Mouse (Mus musculus) forebrain, embryonic 15.5 days (tissue): ENCODE data around the gene Rarres2. TPM values are rescaled to one million over a fixed set of nuclear protein-coding genes. Genes with fewer than 3 reads are reported as not detected.

ENCODE experiments used
- ATAC-seq: fragments of 200-750 bp; cut with Nextera tagmentation; replicated peaks from 2 replicates; pipeline ENCODE4 v1.8.0; 2017; ENCODE audit warnings: mild to moderate bottlenecking, moderate TSS enrichment, moderate library complexity
- H3K27ac ChIP-seq: fragments of 300-500 bp; sonication (generic); replicated peaks from 2 replicates; pipeline ENCODE4 v1.5.1; 2015; ENCODE audit warnings: mild to moderate bottlenecking, inconsistent platforms
- H3K27me3 ChIP-seq: fragments of 300-500 bp; sonication (generic); 2 replicates; pipeline ENCODE4 v1.6.1; 2015; ENCODE audit warnings: inconsistent platforms
- H3K36me3 ChIP-seq: fragments of 300-500 bp; sonication (generic); 2 replicates; pipeline ENCODE4 v1.6.1; 2015; ENCODE audit warnings: mild to moderate bottlenecking, inconsistent platforms
- H3K4me1 ChIP-seq: fragments of 300-500 bp; sonication (generic); 2 replicates; pipeline ENCODE4 v1.6.1; 2015; ENCODE audit warnings: inconsistent platforms
- H3K4me2 ChIP-seq: fragments of 300-500 bp; sonication (generic); replicated peaks from 2 replicates; pipeline ENCODE4 v1.6.1; 2015; ENCODE audit warnings: mild to moderate bottlenecking, inconsistent platforms
- H3K4me3 ChIP-seq: fragments of 300-500 bp; sonication (generic); 2 replicates; pipeline ENCODE4 v1.5.1; 2015; ENCODE audit warnings: mild to moderate bottlenecking, inconsistent platforms
- H3K9ac ChIP-seq: fragments of 300-500 bp; sonication (generic); replicated peaks from 2 replicates; pipeline ENCODE4 v1.6.1; 2015; ENCODE audit warnings: mild to moderate bottlenecking, inconsistent platforms
- H3K9me3 ChIP-seq: fragments of 300-500 bp; sonication (generic); 2 replicates; pipeline ENCODE4 v1.6.1; 2016; ENCODE audit warnings: inconsistent platforms
- WGBS: fragments of 180-500 bp; shearing (Covaris S2); methylation state at CpG from one replicate; pipeline ENCODE4 v1.1.7; 2015; ENCODE audit warnings: mixed read lengths; 5-methylcytosine and 5-hydroxymethylcytosine counted together
- polyA plus RNA-seq: library from polyadenylated mRNA; unstranded; fragments of >200 nt; fragmentation: Nextera tagmentation; extraction: Ambion mirVana; gene quantifications from 2 replicates; pipeline ENCODE4 v1.2.1, GENCODE M21; 2015

The Rarres2 gene
- 3.0 and 3.4 TPM in 2 replicates for polyA plus RNA-seq

GRCm38 (mm10) chr6:48572572-48573061 is at the start of gene Rarres2:
Rarres2 (minus strand) TSS chr6:48572789.
- no peak for ATAC-seq
- H3K9me3 ChIP-seq = no peaks in the 10 kb centered on the region
- H3K4me3 ChIP-seq = no peak within 1 kb of the TSS
- peaks cover 5% of the 10 kb centered on the region; the same call in 1 of the 2 replicates for H3K4me1 ChIP-seq
- 35% methylated on average over 6 of the region's 6 CpGs for WGBS
- H3K27ac ChIP-seq = no peak within 1 kb of the TSS
- no peaks in the 10 kb centered on the region for H3K27me3 ChIP-seq
- no peak within 1 kb of the TSS for H3K4me2 ChIP-seq
- no peak within 1 kb of the TSS for H3K9ac ChIP-seq
- no peaks in the 10 kb centered on the region for H3K36me3 ChIP-seq

- Histone ChIP-seq H3K27ac (no peak overlapping the region), H3K4me2 (no peak overlapping the region), H3K4me3 (no peak overlapping the region), H3K9ac (no peak overlapping the region), H3K4me1 (no peaks in the 10 kb centered on the region), H3K27me3 (no peaks in the 10 kb centered on the region), H3K36me3 (peaks cover 24% of the 10 kb centered on the region), H3K9me3 (no peaks in the 10 kb centered on the region)
- 91% methylated on average over 30 of the region's 30 CpGs for WGBS
- ATAC-seq = no peak
These were observed 47.4 kb upstream of the Rarres2 start for GRCm38 (mm10) chr6:48620031-48620430.

GRCm38 (mm10) chr6:48614756-48615155 is 42.2 kb upstream of the Rarres2 start:
- H3K36me3 ChIP-seq = peaks cover 31% of the 10 kb centered on the region
- no peak overlapping the region for H3K4me2 ChIP-seq
- ATAC-seq = no peak
- WGBS = 93% methylated on average over 5 of the region's 5 CpGs
- H3K4me3 ChIP-seq = no peak overlapping the region
- H3K27ac ChIP-seq = no peak overlapping the region
- H3K9ac ChIP-seq = no peak overlapping the region
- no peaks in the 10 kb centered on the region for H3K27me3 ChIP-seq
- H3K4me1 ChIP-seq = no peaks in the 10 kb centered on the region
- H3K9me3 ChIP-seq = no peaks in the 10 kb centered on the region

- no peak overlapping the region for H3K9ac ChIP-seq
- no peak for ATAC-seq
- no peak overlapping the region for H3K27ac ChIP-seq
- no peaks in the 10 kb centered on the region for H3K9me3 ChIP-seq
- no peak overlapping the region for H3K4me2 ChIP-seq
- H3K27me3 ChIP-seq = no peaks in the 10 kb centered on the region
- peaks cover 24% of the 10 kb centered on the region for H3K36me3 ChIP-seq
- no peaks in the 10 kb centered on the region for H3K4me1 ChIP-seq
- no peak overlapping the region for H3K4me3 ChIP-seq
- WGBS = 88% methylated on average over 4 of the region's 4 CpGs
These were observed 40.9 kb upstream of the Rarres2 start for GRCm38 (mm10) chr6:48613464-48613863.

- Histone ChIP-seq H3K27me3 (no peaks in the 10 kb centered on the region), H3K9me3 (no peaks in the 10 kb centered on the region), H3K9ac (no peak overlapping the region), H3K36me3 (peaks cover 24% of the 10 kb centered on the region), H3K4me3 (no peak overlapping the region), H3K27ac (no peak overlapping the region), H3K4me1 (no peaks in the 10 kb centered on the region), H3K4me2 (no peak overlapping the region)
- no peak for ATAC-seq
- 82% methylated on average over 3 of the region's 3 CpGs for WGBS
These were observed 38.1 kb upstream of the Rarres2 start for GRCm38 (mm10) chr6:48610657-48611056.

- H3K9me3 ChIP-seq = no peaks in the 10 kb centered on the region
These were observed 36.9 kb upstream of the Rarres2 start for GRCm38 (mm10) chr6:48609512-48609911.

GRCm38 (mm10) chr6:48608124-48608523 is 35.5 kb upstream of the Rarres2 start:
- peaks cover 2% of the 10 kb centered on the region for H3K4me1 ChIP-seq
- no peak overlapping the region for H3K9ac ChIP-seq
- H3K9me3 ChIP-seq = no peaks in the 10 kb centered on the region
- H3K27me3 ChIP-seq = no peaks in the 10 kb centered on the region
- no peak overlapping the region for H3K27ac ChIP-seq
- H3K4me3 ChIP-seq = no peak overlapping the region
- H3K36me3 ChIP-seq = 0 out of 2 replicates have a peak, but pooled peaks cover 7% of the 10 kb centered on the region
- WGBS = 59% methylated on average over 2 of the region's 2 CpGs
- H3K4me2 ChIP-seq = no peak overlapping the region
- no peak for ATAC-seq

More at GRCm38 (mm10) chr6:48609512-48609911, 36.9 kb upstream of the Rarres2 start:
- H3K4me3 ChIP-seq = no peak overlapping the region
- no peaks in the 10 kb centered on the region for H3K27me3 ChIP-seq
- H3K27ac ChIP-seq = no peak overlapping the region
- peaks cover 18% of the 10 kb centered on the region for H3K36me3 ChIP-seq
- no peak overlapping the region for H3K4me2 ChIP-seq
- no peak overlapping the region for H3K9ac ChIP-seq
- 60% methylated on average over 7 of the region's 7 CpGs for WGBS
- ATAC-seq = no peak
- H3K4me1 ChIP-seq = no peaks in the 10 kb centered on the region

GRCm38 (mm10) chr6:48602080-48602741 is 29.6 kb upstream of the Rarres2 start:
- peak overlapping the region; percentile 78 for H3K4me2 ChIP-seq
- H3K9ac ChIP-seq = peak overlapping the region; percentile 96
- no peaks in the 10 kb centered on the region for H3K27me3 ChIP-seq
- peaks cover 28% of the 10 kb centered on the region for H3K36me3 ChIP-seq
- H3K9me3 ChIP-seq = no peaks in the 10 kb centered on the region
- peak overlapping the region; percentile 90 for H3K27ac ChIP-seq
- WGBS = 2% methylated on average over 28 of the region's 28 CpGs
- H3K4me1 ChIP-seq = peaks cover 19% of the 10 kb centered on the region
- ATAC-seq = peak; percentile 84
- H3K4me3 ChIP-seq = peak overlapping the region; percentile 92

- Histone ChIP-seq H3K27me3 (no peaks in the 10 kb centered on the region), H3K4me1 (peaks cover 19% of the 10 kb centered on the region), H3K27ac (peak within 1 kb of the TSS; percentile 90), H3K36me3 (peaks cover 35% of the 10 kb centered on the region), H3K9me3 (peaks cover 4% of the 10 kb centered on the region; the same call in 1 of the 2 replicates), H3K4me3 (peak within 1 kb of the TSS; percentile 92), H3K4me2 (peak within 1 kb of the TSS; percentile 78), H3K9ac (peak within 1 kb of the TSS; percentile 96)
- ATAC-seq = peak; percentile 98
- WGBS = 5% methylated on average over 42 of the region's 42 CpGs
These were observed 28.9 kb upstream of the Rarres2 start, which contains the start of gene Zfp775 for GRCm38 (mm10) chr6:48601271-48602079. Zfp775 (plus strand) TSS chr6:48602063.

GRCm38 (mm10) chr6:48600594-48600993 is 28.0 kb upstream of the Rarres2 start:
- WGBS = 92% methylated on average over 1 of the region's 1 CpGs
- H3K27me3 ChIP-seq = no peaks in the 10 kb centered on the region
- no peak overlapping the region for H3K4me2 ChIP-seq
- H3K9ac ChIP-seq = no peak overlapping the region
- peaks cover 42% of the 10 kb centered on the region for H3K36me3 ChIP-seq
- H3K4me3 ChIP-seq = no peak overlapping the region
- H3K4me1 ChIP-seq = peaks cover 19% of the 10 kb centered on the region
- H3K27ac ChIP-seq = peak overlapping the region; percentile 90; the same call in 1 of the 2 replicates
- ATAC-seq = no peak
- H3K9me3 ChIP-seq = peaks cover 9% of the 10 kb centered on the region; the same call in 1 of the 2 replicates

GRCm38 (mm10) chr6:48597233-48597625 is 24.6 kb upstream of the Rarres2 start:
- ATAC-seq = no peak
- no peaks in the 10 kb centered on the region for H3K27me3 ChIP-seq
- H3K27ac ChIP-seq = no peak overlapping the region
- H3K9me3 ChIP-seq = peaks cover 9% of the 10 kb centered on the region; the same call in 1 of the 2 replicates
- H3K4me1 ChIP-seq = peaks cover 28% of the 10 kb centered on the region
- no peak overlapping the region for H3K9ac ChIP-seq
- WGBS = 96% methylated on average over 27 of the region's 27 CpGs
- H3K4me3 ChIP-seq = no peak overlapping the region
- no peak overlapping the region for H3K4me2 ChIP-seq
- peaks cover 42% of the 10 kb centered on the region for H3K36me3 ChIP-seq
